ENCODE assay signal across 10 mouse cellular contexts in genomic region chr16:23993351-23994321, GRCm38 (mm10). TPM values are rescaled to one million over a fixed set of nuclear protein-coding genes. Genes with fewer than 3 reads are reported as not detected.
DNase-seq lines count a peak whose midpoint lies in the region; ATAC-seq and TF ChIP-seq lines count a peak whose summit lies in the region.
"Had no signal": no experiment of that assay in that cellular context is flagged by ENCODE, and none has a peak within 500 bp of the region (broad histone marks: within the 10 kb centered on the region; RNA-seq: fewer than 3 reads in every experiment).

No protein-coding gene starts in this region.

- peak; percentile 56 for DNase-seq in gastrocnemius, adult 2 months
- DNase-seq in gastrocnemius, postnatal 36 days = no peak
- DNase-seq in kidney, postnatal 4 days = peak; percentile 41 to 68
- DNase-seq in naive thymus-derived CD4-positive, alpha-beta T cell, adult 2 months (ENCODE audit: low read depth) = peak; percentile 39
- no peak for DNase-seq in spleen, adult 12 weeks (ENCODE audit: low spot score)
- no peak for DNase-seq in spleen, postnatal 36 days (ENCODE audit: low spot score in 2 of 2)
- DNase-seq in embryo, embryonic 10 days (ENCODE audit: low spot score) = no peak

- peak overlapping the region; percentile 99 for H3K27ac ChIP-seq in gastrocnemius, adult 2 months

- intact Hi-C loops in gastrocnemius, adult 2 months (cut with DNase I) = loop anchor here (5.0 kb wide), 3 partner anchors 164 to 399 kb away; partner anchors contain the start of gene Lpp
- intact Hi-C loops in gastrocnemius, postnatal 36 days (cut with DNase I) = loop anchor here (2.0 to 5.0 kb wide), 3 partner anchors 79 to 489 kb away; no protein-coding TSS in a partner anchor

- TF ChIP-seq CTCF in gastrocnemius, adult 2 months (IDR thresholded peaks at IDR 0.05) = no peak

- ATAC-seq in granulocyte monocyte progenitor cell, adult 5-6 weeks (replicated peaks; ENCODE audit: poor library complexity, severe bottlenecking) = peak; percentile 82

- H3K4me3 ChIP-seq in gastrocnemius, adult 2 months = peak overlapping the region; percentile 53

RNA-seq across cellular contexts. Expression of gene Bcl6, which starts 5.0 kb away (rescaled TPM):
- 10 to 100 TPM; 62.7 to 71.2 TPM for total RNA-seq in gastrocnemius, adult 2 months (2021)
- 10 to 100 TPM; 40.7 to 68.1 TPM for total RNA-seq in gastrocnemius, postnatal 36 days (2021)
- total RNA-seq in granulocyte monocyte progenitor cell, adult 5-6 weeks (2014; fragmentation: Nextera tagmentation) = 4.4 and 5.7 TPM in 2 replicates
- 1.5 and 2.1 TPM in 2 replicates for total RNA-seq in granulocyte monocyte progenitor cell, adult 5-6 weeks (2017)

RNA-seq across cellular contexts. Expression of gene Gm37419, which starts 5.4 kb away (rescaled TPM):
- not detected for total RNA-seq in gastrocnemius, adult 2 months (2021)
- not detected for total RNA-seq in gastrocnemius, postnatal 36 days (2021)
- total RNA-seq in granulocyte monocyte progenitor cell, adult 5-6 weeks (2014; fragmentation: Nextera tagmentation) = not detected in 2 replicates
- not detected in 2 replicates for total RNA-seq in granulocyte monocyte progenitor cell, adult 5-6 weeks (2017)
- total RNA-seq: G1E; left cerebral cortex, postnatal 14 days had no signal

Comparison
In these comparisons a context has a peak if more than half of its experiments do, and no peak if none do; other contexts are left out.
1. DNase-seq: peak in gastrocnemius, adult 2 months (single experiment), kidney, postnatal 4 days (2 of 2) and naive thymus-derived CD4-positive, alpha-beta T cell, adult 2 months (single experiment); none in gastrocnemius, postnatal 36 days (0 of 2), spleen, adult 12 weeks (single experiment), spleen, postnatal 36 days (0 of 2) and embryo, embryonic 10 days (single experiment).
2. RNA of gene Bcl6, which starts 5.0 kb away (total RNA-seq): 62.7 to 71.2 TPM in gastrocnemius, adult 2 months and 40.7 to 68.1 TPM in gastrocnemius, postnatal 36 days; 1.5 to 5.7 TPM in granulocyte monocyte progenitor cell, adult 5-6 weeks; every median in the first group is over 4 times any median in the second.